Mouse (Mus musculus) stomach, postnatal 0 days (tissue): ENCODE data around the gene Arhgap10. TPM values are rescaled to one million over a fixed set of nuclear protein-coding genes. Genes with fewer than 3 reads are reported as not detected.
A peak's percentile ranks its signal among the peaks of the same experiment; 100 is the strongest.

ENCODE experiments used
- ATAC-seq: fragments of 200-750 bp; cut with Nextera tagmentation; 2 replicates; pipeline ENCODE4 v1.8.0; 2017; ENCODE audit not compliant: low FRiP score, low TSS enrichment
- DNase-seq: peaks from one replicate; pipeline ENCODE4 v3.0.0-alpha.2; 2016; ENCODE audit warnings: low spot score
- H3K27ac ChIP-seq: fragments of 300-500 bp; sonication (generic); replicated peaks from 2 replicates; pipeline ENCODE4 v1.5.1; 2014; ENCODE audit warnings: mild to moderate bottlenecking, control low read depth
- H3K27me3 ChIP-seq: fragments of 300-500 bp; sonication (generic); 2 replicates; pipeline ENCODE4 v1.6.1; 2014; ENCODE audit warnings: low read length; ENCODE audit not compliant: control insufficient read depth, insufficient read depth
- H3K36me3 ChIP-seq: fragments of 300-500 bp; sonication (generic); 2 replicates; pipeline ENCODE4 v1.6.1; 2014; ENCODE audit warnings: low read length, mixed read lengths; ENCODE audit not compliant: control insufficient read depth, insufficient read depth
- H3K4me1 ChIP-seq: fragments of 300-500 bp; sonication (generic); replicated peaks from 2 replicates; pipeline ENCODE4 v1.6.1; 2014; ENCODE audit warnings: antibody characterized with exemption; ENCODE audit not compliant: control insufficient read depth, insufficient read depth
- H3K4me2 ChIP-seq: fragments of 300-500 bp; sonication (generic); replicated peaks from 2 replicates; pipeline ENCODE4 v1.6.1; 2014; ENCODE audit warnings: low read depth, mild to moderate bottlenecking, control low read depth, moderate library complexity
- H3K4me3 ChIP-seq: fragments of 300-500 bp; sonication (generic); 2 replicates; pipeline ENCODE4 v1.5.1; 2014; ENCODE audit warnings: low read depth, low read length, control low read depth
- H3K9ac ChIP-seq: fragments of 300-500 bp; sonication (generic); 2 replicates; pipeline ENCODE4 v1.6.1; 2014; ENCODE audit warnings: mild to moderate bottlenecking, low read length, control low read depth, mixed read lengths
- H3K9me3 ChIP-seq: fragments of 300-500 bp; sonication (generic); 2 replicates; pipeline ENCODE4 v1.6.1; 2016; ENCODE audit warnings: low read length; ENCODE audit not compliant: control insufficient read depth
- CTCF ChIP-seq: IDR thresholded peaks from 2 replicates; pipeline ENCODE4 v1.5.1; 2016; ENCODE audit warnings: antibody characterized with exemption, low read depth, mild to moderate bottlenecking, moderate library complexity
- EP300 ChIP-seq: optimal IDR thresholded peaks from 2 replicates; pipeline ENCODE3; 2016; ENCODE audit warnings: antibody characterized with exemption
- whole genome bisulfite sequencing: fragments of 180-500 bp; shearing (Covaris S2); extraction: QIAGEN DNeasy Blood & Tissue Kit; methylation state at CpG from one replicate; pipeline ENCODE4 v1.1.7; 2014; 5-methylcytosine and 5-hydroxymethylcytosine counted together
- polyA plus RNA-seq: library from polyadenylated mRNA; unstranded; fragments of >200 nt; fragmentation: Nextera tagmentation; extraction: Ambion mirVana; gene quantifications from 2 replicates; pipeline ENCODE4 v1.2.1, GENCODE M21; 2015

Gene Arhgap10
- polyA plus RNA-seq, 1 experiment from 2014 or later = 18.8 TPM

DNA sequence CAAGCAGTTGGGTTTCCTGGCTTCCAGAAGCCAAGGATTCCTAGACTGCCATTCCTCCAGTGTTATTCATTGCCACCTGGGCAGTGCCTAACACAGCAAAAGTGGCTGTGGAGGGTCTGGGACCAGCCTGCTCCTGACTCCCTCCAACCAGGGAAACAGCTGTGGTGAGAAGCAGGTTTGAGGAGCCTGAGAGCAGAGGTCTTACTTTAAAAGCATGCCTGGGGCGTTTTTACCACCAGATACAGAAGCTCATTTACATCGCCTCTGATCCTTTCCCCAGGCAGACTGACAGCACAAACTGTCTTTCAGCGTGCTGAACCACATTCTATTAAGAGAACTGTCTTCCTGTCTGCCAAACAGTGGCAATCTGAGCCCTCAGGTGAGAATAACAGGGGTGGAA, 237.8 kb downstream of the Arhgap10 start:
- no peak overlapping the region for H3K4me3 ChIP-seq
- H3K4me1 ChIP-seq = no peaks in the 10 kb centered on the region
- H3K36me3 ChIP-seq = 0 out of 2 replicates have a peak, but pooled peaks cover 2% of the 10 kb centered on the region
- H3K4me2 ChIP-seq = no peak overlapping the region
- WGBS = 58% methylated on average over 3 of the region's 3 CpGs
- H3K9me3 ChIP-seq = no peaks in the 10 kb centered on the region
- ATAC-seq (no peak), DNase-seq (no peak)
- no peak overlapping the region for H3K27ac ChIP-seq
- no peak for TF ChIP-seq EP300
- no peak for TF ChIP-seq CTCF
- H3K9ac ChIP-seq = no peak overlapping the region
- H3K27me3 ChIP-seq = no peaks in the 10 kb centered on the region

DNA sequence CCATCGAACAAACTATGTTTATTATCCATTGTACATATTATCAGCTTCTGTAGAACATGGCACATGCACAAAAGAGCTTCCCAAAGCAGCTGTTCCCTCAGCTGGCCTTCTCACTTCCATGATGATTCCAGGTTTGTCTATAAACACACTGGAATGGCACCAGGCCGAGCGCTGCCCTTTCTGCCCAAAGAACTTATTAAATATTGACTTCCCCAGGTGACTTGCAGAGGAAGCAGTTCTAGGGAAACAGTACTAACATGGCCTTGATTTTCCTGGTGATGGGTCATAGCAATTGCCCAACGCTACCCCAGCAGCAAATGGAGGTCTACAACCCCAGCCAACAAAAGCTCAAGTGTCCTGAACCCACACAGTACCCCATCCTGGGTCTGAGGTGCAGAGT, 239.5 kb downstream of the Arhgap10 start:
- Histone ChIP-seq H3K27me3 (no peaks in the 10 kb centered on the region), H3K4me3 (no peak overlapping the region), H3K9me3 (no peaks in the 10 kb centered on the region), H3K36me3 (0 out of 2 replicates have a peak, but pooled peaks cover 2% of the 10 kb centered on the region), H3K27ac (no peak overlapping the region), H3K4me2 (no peak overlapping the region), H3K4me1 (no peaks in the 10 kb centered on the region), H3K9ac (no peak overlapping the region)
- DNase-seq = no peak
- no peak for TF ChIP-seq EP300
- TF ChIP-seq CTCF = no peak
- ATAC-seq = no peak
- 89% methylated on average over 4 of the region's 4 CpGs for WGBS

GRCm38 (mm10) chr8:77276827-77277226, 240.9 kb downstream of the Arhgap10 start:
- Histone ChIP-seq H3K27ac (no peak overlapping the region), H3K4me1 (no peaks in the 10 kb centered on the region), H3K9ac (no peak overlapping the region), H3K36me3 (0 out of 2 replicates have a peak, but pooled peaks cover 2% of the 10 kb centered on the region), H3K27me3 (no peaks in the 10 kb centered on the region), H3K9me3 (no peaks in the 10 kb centered on the region), H3K4me2 (no peak overlapping the region), H3K4me3 (no peak overlapping the region)
- TF ChIP-seq CTCF = no peak
- TF ChIP-seq EP300 = no peak
- peak; percentile 58 for DNase-seq
- 62% methylated on average over 10 of the region's 10 CpGs for WGBS
- peak; percentile 77 for ATAC-seq

GRCm38 (mm10) chr8:77275571-77275970, 242.2 kb downstream of the Arhgap10 start:
- WGBS = 84% methylated on average over 5 of the region's 5 CpGs
- TF ChIP-seq EP300 = no peak
- TF ChIP-seq CTCF = no peak
- Histone ChIP-seq H3K4me3 (no peak overlapping the region), H3K9ac (no peak overlapping the region), H3K27ac (no peak overlapping the region), H3K9me3 (no peaks in the 10 kb centered on the region), H3K4me2 (no peak overlapping the region), H3K4me1 (no peaks in the 10 kb centered on the region), H3K36me3 (peaks cover under 1% of the 10 kb centered on the region; the same call in 1 of the 2 replicates), H3K27me3 (no peaks in the 10 kb centered on the region)
- ATAC-seq = no peak
- DNase-seq = no peak

DNA sequence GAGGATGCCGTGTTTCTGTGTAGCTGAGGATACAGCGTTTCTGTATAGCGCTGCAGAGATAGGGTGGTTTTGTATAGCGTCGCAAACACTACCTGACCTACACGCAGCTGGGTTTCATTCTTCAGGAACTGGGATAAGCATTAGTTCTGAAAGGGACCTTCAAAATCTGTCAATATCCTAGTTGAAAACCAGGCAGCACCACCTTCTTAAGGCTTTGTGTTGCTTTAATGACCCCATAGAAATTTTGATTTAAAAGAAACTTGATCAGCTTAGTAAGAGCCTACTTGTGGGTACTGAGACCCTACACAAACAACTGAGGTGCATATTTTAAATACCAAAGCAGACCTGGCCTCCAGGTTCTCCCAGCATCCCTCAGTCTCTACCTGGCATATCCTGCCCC, 245.6 kb downstream of the Arhgap10 start:
- H3K9ac ChIP-seq = no peak overlapping the region
- ATAC-seq (no peak), DNase-seq (no peak)
- H3K4me1 ChIP-seq = no peaks in the 10 kb centered on the region
- no peak overlapping the region for H3K4me3 ChIP-seq
- no peaks in the 10 kb centered on the region for H3K27me3 ChIP-seq
- H3K9me3 ChIP-seq = no peaks in the 10 kb centered on the region
- 76% methylated on average over 6 of the region's 6 CpGs for WGBS
- peaks cover 7% of the 10 kb centered on the region; the same call in 1 of the 2 replicates for H3K36me3 ChIP-seq
- TF ChIP-seq CTCF (no peak), EP300 (no peak)
- no peak overlapping the region for H3K4me2 ChIP-seq
- H3K27ac ChIP-seq = no peak overlapping the region

DNA sequence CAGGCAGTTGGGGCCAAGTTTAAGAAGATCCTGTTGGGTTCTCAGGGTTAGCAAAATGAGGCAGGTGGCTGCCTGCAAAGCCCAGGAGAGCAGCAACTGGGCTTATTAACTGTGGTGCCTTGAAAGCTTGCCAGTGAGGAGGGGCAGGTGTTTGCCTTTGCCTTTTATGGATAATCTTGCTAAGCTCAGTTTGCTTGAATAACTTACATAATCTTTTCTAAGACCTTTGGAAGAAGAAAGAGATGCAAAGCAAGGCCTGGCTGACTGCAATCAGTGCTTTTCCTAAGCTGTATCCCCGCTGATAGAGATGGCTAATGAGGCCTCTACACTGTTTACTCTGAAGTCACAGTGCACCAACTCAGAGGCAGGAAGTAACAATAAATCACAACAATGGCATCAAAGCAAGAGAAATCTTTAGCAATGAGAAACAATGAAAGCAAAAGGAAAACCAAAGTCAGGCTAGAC, 249.8 kb downstream of the Arhgap10 start:
- peaks cover 14% of the 10 kb centered on the region for H3K36me3 ChIP-seq
- H3K27ac ChIP-seq = no peak overlapping the region
- no peak for TF ChIP-seq EP300
- no peak for TF ChIP-seq CTCF
- H3K9me3 ChIP-seq = no peaks in the 10 kb centered on the region
- H3K4me1 ChIP-seq = no peaks in the 10 kb centered on the region
- H3K9ac ChIP-seq = no peak overlapping the region
- H3K4me2 ChIP-seq = no peak overlapping the region
- WGBS = 17% methylated on average over 1 of the region's 1 CpGs
- DNase-seq (peak; percentile 34), ATAC-seq (0 out of 2 replicates have a peak, but pooled peaks have one; percentile 26)
- H3K27me3 ChIP-seq = no peaks in the 10 kb centered on the region
- no peak overlapping the region for H3K4me3 ChIP-seq
